13 mouse cellular contexts compared by ENCODE assay signal in genomic region chr17:27074849-27075745, GRCm38 (mm10). TPM values are rescaled to one million over a fixed set of nuclear protein-coding genes. Genes with fewer than 3 reads are reported as not detected.
DNase-seq lines count a peak whose midpoint lies in the region; ATAC-seq and TF ChIP-seq lines count a peak whose summit lies in the region.
"Had no signal": no experiment of that assay in that cellular context is flagged by ENCODE, and none has a peak within 500 bp of the region (broad histone marks: within the 10 kb centered on the region; RNA-seq: fewer than 3 reads in every experiment).

No protein-coding gene starts in this region.

- 0 out of 2 replicates have a peak, but pooled peaks cover 2% of the 10 kb centered on the region for H3K9me3 ChIP-seq in liver, embryonic 16.5 days (replicated peaks; ENCODE audit: control insufficient read depth, low read length)
- H3K9me3 ChIP-seq in liver, embryonic 11.5 days (ENCODE audit: control insufficient read depth, low read length), result no peaks in the 10 kb centered on the region; the same call in 1 of the 2 replicates
- H3K9me3 ChIP-seq in intestine, postnatal 0 days (ENCODE audit: control insufficient read depth), result no peaks in the 10 kb centered on the region
- H3K9me3 ChIP-seq in stomach, embryonic 16.5 days (replicated peaks; ENCODE audit: control insufficient read depth, low read length), result 0 out of 2 replicates have a peak, but pooled peaks cover 3% of the 10 kb centered on the region
- H3K9me3 ChIP-seq: neural tube, embryonic 15.5 days had no signal

- H3K36me3 ChIP-seq in liver, embryonic 16.5 days (ENCODE audit: control insufficient read depth, insufficient read depth), result no peaks in the 10 kb centered on the region; the same call in 1 of the 2 replicates
- no peaks in the 10 kb centered on the region for H3K36me3 ChIP-seq in liver, embryonic 11.5 days (ENCODE audit: control insufficient read depth, insufficient read depth, low read length)
- peaks cover 16% of the 10 kb centered on the region; the same call in 1 of the 2 replicates for H3K36me3 ChIP-seq in intestine, postnatal 0 days (ENCODE audit: control insufficient read depth, insufficient read depth)
- peaks cover 10% of the 10 kb centered on the region for H3K36me3 ChIP-seq in stomach, embryonic 16.5 days (ENCODE audit: control insufficient read depth, insufficient read depth, low read length)
- H3K36me3 ChIP-seq: neural tube, embryonic 15.5 days had no signal

- H3K9ac ChIP-seq in liver, embryonic 16.5 days (ENCODE audit: low read depth, low read length), result no peak overlapping the region
- no peak overlapping the region for H3K9ac ChIP-seq in liver, embryonic 11.5 days (ENCODE audit: low read depth, low read length)
- no peak overlapping the region for H3K9ac ChIP-seq in intestine, postnatal 0 days (ENCODE audit: low read depth, low read length)
- H3K9ac ChIP-seq in stomach, embryonic 16.5 days (ENCODE audit: low read length), result no peak overlapping the region; the same call in 1 of the 2 replicates
- H3K9ac ChIP-seq: liver, embryonic 14.5 days; neural tube, embryonic 15.5 days had no signal

- 41% methylated on average over 17 of the region's 17 CpGs for WGBS in liver, embryonic 16.5 days (ENCODE audit: insufficient replicate concordance)
- 61% methylated on average over 17 of the region's 17 CpGs for WGBS in liver, embryonic 11.5 days
- WGBS in intestine, postnatal 0 days, result 68% methylated on average over 17 of the region's 17 CpGs
- 70% methylated on average over 17 of the region's 17 CpGs for WGBS in stomach, embryonic 16.5 days

- no peaks in the 10 kb centered on the region for H3K27me3 ChIP-seq in liver, embryonic 16.5 days (ENCODE audit: control insufficient read depth, insufficient read depth, low read depth, low read length)
- no peaks in the 10 kb centered on the region for H3K27me3 ChIP-seq in liver, embryonic 11.5 days (replicated peaks; ENCODE audit: control insufficient read depth, insufficient read depth, low read length)
- no peaks in the 10 kb centered on the region for H3K27me3 ChIP-seq in intestine, postnatal 0 days (replicated peaks; ENCODE audit: control insufficient read depth, insufficient read depth, low read length)
- H3K27me3 ChIP-seq in stomach, embryonic 16.5 days (ENCODE audit: control insufficient read depth, insufficient read depth, low read length), result no peaks in the 10 kb centered on the region
- H3K27me3 ChIP-seq: neural tube, embryonic 15.5 days had no signal

- H3K4me3 ChIP-seq in liver, embryonic 16.5 days (ENCODE audit: low read depth, low read length), result no peak overlapping the region
- H3K4me3 ChIP-seq in liver, embryonic 11.5 days (ENCODE audit: low read depth, low read length), result no peak overlapping the region
- no peak overlapping the region for H3K4me3 ChIP-seq in intestine, postnatal 0 days (ENCODE audit: low read depth, low read length)
- H3K4me3 ChIP-seq in stomach, embryonic 16.5 days (replicated peaks; ENCODE audit: low read length), result no peak overlapping the region
- H3K4me3 ChIP-seq: neural tube, embryonic 15.5 days had no signal

- peak overlapping the region; percentile 34; the same call in 1 of the 2 replicates for H3K27ac ChIP-seq in liver, embryonic 16.5 days (ENCODE audit: low read length)
- H3K27ac ChIP-seq in liver, embryonic 11.5 days (ENCODE audit: low read depth, low read length), result no peak overlapping the region
- H3K27ac ChIP-seq in intestine, postnatal 0 days (ENCODE audit: low read depth, low read length), result peak overlapping the region; percentile 57
- peak overlapping the region; percentile 82 for H3K27ac ChIP-seq in stomach, embryonic 16.5 days (ENCODE audit: low read length)
- H3K27ac ChIP-seq: liver, embryonic 14.5 days; neural tube, embryonic 15.5 days had no signal

- intact Hi-C loops in heart, postnatal 36 days (cut with DNase I), result loop anchor here (2.0 kb wide), 1 partner anchor 18 kb away; the partner anchor contains the start of gene Itpr3

- H3K4me2 ChIP-seq in liver, embryonic 16.5 days (ENCODE audit: low read depth, low read length), result no peak overlapping the region
- H3K4me2 ChIP-seq in liver, embryonic 11.5 days, result no peak overlapping the region
- no peak overlapping the region for H3K4me2 ChIP-seq in intestine, postnatal 0 days (replicated peaks; ENCODE audit: low read depth)
- no peak overlapping the region for H3K4me2 ChIP-seq in stomach, embryonic 16.5 days (ENCODE audit: low read depth, low read length)
- H3K4me2 ChIP-seq: neural tube, embryonic 15.5 days had no signal

- peak; percentile 38 to 48 for DNase-seq in cerebellum, postnatal 14 days
- DNase-seq in liver, embryonic 11.5 days (ENCODE audit: low spot score), result no peak
- no peak for DNase-seq in heart, postnatal 36 days
- DNase-seq: heart, postnatal 14 days had no signal

- no peak for TF ChIP-seq CTCF in intestine, postnatal 0 days (IDR thresholded peaks at IDR 0.05; ENCODE audit: low read depth)

- H3K4me1 ChIP-seq in liver, embryonic 16.5 days (ENCODE audit: control insufficient read depth, low read depth, low read length), result peaks cover 2% of the 10 kb centered on the region
- H3K4me1 ChIP-seq in liver, embryonic 11.5 days (replicated peaks; ENCODE audit: control insufficient read depth, insufficient read depth, low read length), result peaks cover 5% of the 10 kb centered on the region; the same call in 1 of the 2 replicates
- H3K4me1 ChIP-seq in intestine, postnatal 0 days (replicated peaks; ENCODE audit: control insufficient read depth, insufficient read depth, low read length), result peaks cover under 1% of the 10 kb centered on the region; the same call in 1 of the 2 replicates
- H3K4me1 ChIP-seq in stomach, embryonic 16.5 days (ENCODE audit: control insufficient read depth, insufficient read depth, low read length), result peaks cover 26% of the 10 kb centered on the region

- ATAC-seq in cerebellum, adult (ENCODE audit: insufficient number of reproducible peaks, low FRiP score, low TSS enrichment), result no peak
- no peak for ATAC-seq in liver, embryonic 16.5 days (ENCODE audit: low read depth)
- ATAC-seq in liver, embryonic 11.5 days (replicated peaks; ENCODE audit: low FRiP score), result no peak
- peak; percentile 73 for ATAC-seq in intestine, postnatal 0 days
- no peak for ATAC-seq in stomach, embryonic 16.5 days (ENCODE audit: insufficient read depth, low FRiP score)
- ATAC-seq in erythroid progenitor cell, adult 5-6 weeks (replicated peaks; ENCODE audit: low FRiP score, poor library complexity, severe bottlenecking), result no peak
- ATAC-seq: inflammation-experienced regulatory T-cells, adult 6 months; midbrain, embryonic 16.5 days had no signal

RNA-seq across cellular contexts. Expression of gene Itpr3, which starts 18.0 kb away (rescaled TPM):
- 0.90 and 1.1 TPM in 2 replicates for polyA plus RNA-seq in liver, embryonic 16.5 days (2015; fragmentation: Nextera tagmentation; extraction: Ambion mirVana)
- polyA plus RNA-seq in liver, embryonic 11.5 days (2014; fragmentation: Nextera tagmentation; extraction: Ambion mirVana), result 1.8 and 2.0 TPM in 2 replicates
- 6.1 and 7.2 TPM in 2 replicates for polyA plus RNA-seq in intestine, postnatal 0 days (2015; fragmentation: Nextera tagmentation; extraction: Ambion mirVana)
- polyA plus RNA-seq in stomach, embryonic 16.5 days (2015; fragmentation: Nextera tagmentation; extraction: Ambion mirVana), result 15.0 and 16.7 TPM in 2 replicates
- 1.3 and 9.0 TPM in 2 replicates for total RNA-seq in erythroid progenitor cell, adult 5-6 weeks (2015; ENCODE audit: low replicate concordance)
- 0.98 and 2.2 TPM in 2 replicates for total RNA-seq in erythroid progenitor cell, adult 5-6 weeks (2017; ENCODE audit: low replicate concordance)
- total RNA-seq in heart, postnatal 36 days (2021), result 1 to 10 TPM; 5.3 to 6.7 TPM

RNA-seq across cellular contexts. Expression of gene Bak1, which starts 46.3 kb away (rescaled TPM):
- polyA plus RNA-seq in liver, embryonic 16.5 days (2015; fragmentation: Nextera tagmentation; extraction: Ambion mirVana), result 2.3 and 2.6 TPM in 2 replicates
- 10.8 and 11.3 TPM in 2 replicates for polyA plus RNA-seq in liver, embryonic 11.5 days (2014; fragmentation: Nextera tagmentation; extraction: Ambion mirVana)
- polyA plus RNA-seq in intestine, postnatal 0 days (2015; fragmentation: Nextera tagmentation; extraction: Ambion mirVana), result 18.1 and 18.2 TPM in 2 replicates
- polyA plus RNA-seq in stomach, embryonic 16.5 days (2015; fragmentation: Nextera tagmentation; extraction: Ambion mirVana), result 6.7 and 7.0 TPM in 2 replicates
- 32.7 and 36.0 TPM in 2 replicates for total RNA-seq in erythroid progenitor cell, adult 5-6 weeks (2015; ENCODE audit: low replicate concordance)
- 11.4 and 12.5 TPM in 2 replicates for total RNA-seq in erythroid progenitor cell, adult 5-6 weeks (2017; ENCODE audit: low replicate concordance)
- 10 to 100 TPM; 20.0 to 21.2 TPM for total RNA-seq in heart, postnatal 36 days (2021)

RNA-seq across cellular contexts. Expression of gene Uqcc2, which starts 58.6 kb away (rescaled TPM):
- polyA plus RNA-seq in liver, embryonic 16.5 days (2015; fragmentation: Nextera tagmentation; extraction: Ambion mirVana), result 130 and 141 TPM in 2 replicates
- 386 and 413 TPM in 2 replicates for polyA plus RNA-seq in liver, embryonic 11.5 days (2014; fragmentation: Nextera tagmentation; extraction: Ambion mirVana)
- polyA plus RNA-seq in intestine, postnatal 0 days (2015; fragmentation: Nextera tagmentation; extraction: Ambion mirVana), result 190 and 206 TPM in 2 replicates
- polyA plus RNA-seq in stomach, embryonic 16.5 days (2015; fragmentation: Nextera tagmentation; extraction: Ambion mirVana), result 243 and 267 TPM in 2 replicates
- 9.6 and 33.9 TPM in 2 replicates for total RNA-seq in erythroid progenitor cell, adult 5-6 weeks (2015; ENCODE audit: low replicate concordance)
- 4.2 and 39.0 TPM in 2 replicates for total RNA-seq in erythroid progenitor cell, adult 5-6 weeks (2017; ENCODE audit: low replicate concordance)
- total RNA-seq in heart, postnatal 36 days (2021), result 100 to 1,000 TPM; 291 to 337 TPM

Comparison
In these comparisons a context has a peak if more than half of its experiments do, and no peak if none do; other contexts are left out.
1. DNase-seq: peak in cerebellum, postnatal 14 days (2 of 2); none in liver, embryonic 11.5 days (single experiment) and heart, postnatal 36 days (0 of 2).